Mouse (Mus musculus) adrenal gland, adult (tissue): ENCODE measurements around the gene Add2.

Experiments used
- DNase-seq, 2 experiments: peaks; one replicate each; pipeline ENCODE4 v3.0.0; 2022 to 2023; ENCODE audit warnings: low spot score in 1 of 2; ENCODE audit not compliant: inconsistent age in 2 of 2

Gene Add2

DNA sequence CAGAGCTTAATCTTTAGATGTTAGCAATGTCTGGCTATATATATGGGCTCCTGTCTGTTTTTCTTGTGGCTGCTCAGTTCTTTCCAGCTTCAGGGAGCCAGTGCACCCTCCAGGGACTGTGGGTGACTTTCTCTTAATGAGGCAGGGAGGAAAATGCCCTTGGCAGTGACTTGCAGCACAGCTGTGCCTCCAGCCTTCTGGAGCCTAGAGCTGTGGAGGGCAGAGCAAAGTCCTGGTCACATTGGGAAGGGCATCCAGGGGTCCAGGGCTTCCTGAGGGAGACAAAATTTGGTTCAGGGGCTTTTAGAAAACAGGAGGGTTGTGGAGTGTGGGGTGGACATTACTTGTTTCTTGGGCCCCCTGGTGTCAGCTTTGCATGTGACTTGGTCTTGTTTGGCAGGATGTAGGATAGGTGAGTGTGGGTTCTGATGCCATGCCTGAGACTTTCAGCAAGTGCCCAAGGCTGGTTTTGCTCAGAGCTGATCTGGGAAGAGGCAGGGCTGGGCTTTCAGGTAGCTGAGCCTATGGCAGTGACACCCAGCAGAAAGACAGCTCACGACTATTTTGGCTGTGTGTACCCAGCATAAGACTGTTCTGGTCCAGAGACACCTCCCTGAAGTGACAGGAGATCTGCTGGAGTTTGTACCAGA lies 50.0 kb downstream of the Add2 start:
- no peak for DNase-seq

DNA sequence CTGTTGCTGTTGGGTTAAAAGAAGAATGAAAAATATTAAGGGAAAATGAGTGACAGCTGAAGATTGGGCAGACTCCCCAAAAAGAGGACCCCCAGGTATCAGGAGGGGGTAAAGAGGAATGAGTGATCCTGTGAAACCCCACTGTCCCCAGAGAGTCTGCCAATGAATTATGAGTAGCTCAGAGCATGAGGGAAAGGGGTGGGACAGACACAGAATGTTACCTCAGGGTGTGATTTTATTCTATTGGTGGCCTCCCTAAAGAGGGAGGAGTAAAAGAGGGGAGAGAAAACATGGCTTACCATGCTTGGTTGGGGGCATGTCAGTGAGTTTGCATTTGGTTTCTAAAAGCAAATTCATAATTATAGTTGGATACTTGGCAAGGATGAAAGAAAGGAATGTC lies 50.8 kb downstream of the Add2 start:
- DNase-seq: no peak

DNA sequence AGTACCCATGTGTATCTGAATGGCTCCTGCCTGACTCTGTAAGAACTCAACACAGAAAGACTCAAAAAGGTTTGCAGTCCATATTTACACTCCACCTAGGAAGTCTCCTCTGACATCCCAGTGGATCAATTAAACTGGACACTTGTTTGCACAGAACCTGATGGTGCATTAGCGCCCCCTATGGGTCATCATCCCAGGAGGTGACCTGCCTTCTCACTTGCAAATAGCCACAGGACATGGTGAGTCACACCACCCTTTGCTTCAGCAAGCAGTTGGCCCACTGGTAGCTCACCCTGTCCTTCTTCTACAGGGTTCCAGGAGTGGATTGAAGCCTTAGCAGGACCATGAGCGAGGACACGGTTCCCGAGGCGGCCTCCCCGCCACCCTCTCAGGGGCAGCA lies 57.0 kb downstream of the Add2 start:
- peak; percentile 74 to 91 for DNase-seq

DNA sequence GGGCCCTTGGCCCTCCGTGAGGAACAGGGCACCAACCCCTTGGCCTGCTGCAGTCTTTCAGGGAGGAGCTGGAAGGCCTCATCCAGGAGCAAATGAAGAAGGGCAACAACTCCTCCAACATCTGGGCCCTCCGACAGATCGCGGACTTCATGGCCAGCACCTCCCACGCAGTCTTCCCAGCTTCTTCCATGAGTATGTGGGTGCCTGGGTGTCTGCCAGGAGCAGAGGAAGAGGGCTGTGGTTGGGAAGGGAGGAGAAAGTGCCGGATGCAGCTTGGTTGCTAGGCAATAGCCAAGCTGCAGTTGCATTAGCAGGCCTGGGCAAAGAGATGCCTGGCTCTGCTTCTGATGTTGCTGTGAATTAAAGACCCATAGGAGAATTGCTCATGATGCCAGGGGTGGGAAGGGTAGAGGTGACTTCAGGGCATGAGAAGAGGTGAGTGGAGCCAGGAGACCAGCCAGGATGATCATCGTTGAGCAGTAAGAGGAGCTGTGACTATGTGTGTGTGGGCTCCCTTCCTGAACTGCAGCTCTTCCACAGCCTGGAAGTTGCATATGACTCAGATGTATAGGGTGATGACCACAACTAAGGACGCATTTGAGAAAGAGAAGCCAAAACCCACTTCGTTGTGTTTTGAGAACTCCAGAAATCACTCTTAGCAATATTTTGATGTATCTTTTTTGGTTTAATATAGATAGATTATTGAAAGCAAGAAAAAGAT lies 58.5 kb downstream of the Add2 start:
- peak; percentile 20 to 44 for DNase-seq

DNA sequence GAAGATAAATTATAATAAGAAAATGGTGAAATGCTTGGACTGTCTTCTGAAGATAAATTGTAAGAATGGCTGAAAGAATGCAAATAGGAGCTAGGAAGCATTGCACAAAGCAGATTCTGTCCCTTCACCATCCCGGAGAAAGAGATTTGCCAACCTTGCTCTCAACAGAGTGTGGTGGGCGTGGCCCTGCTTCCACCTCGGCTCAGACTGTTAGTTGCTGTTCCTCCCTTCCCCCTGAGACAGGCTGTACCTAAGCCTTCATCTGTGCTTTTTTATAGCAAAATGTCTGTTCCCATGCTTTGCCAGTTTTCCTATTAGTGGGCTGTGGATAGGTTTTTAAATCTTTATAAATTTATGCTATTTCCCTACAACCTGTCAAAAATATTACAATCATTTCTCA lies 59.3 kb downstream of the Add2 start:
- no peak for DNase-seq

DNA sequence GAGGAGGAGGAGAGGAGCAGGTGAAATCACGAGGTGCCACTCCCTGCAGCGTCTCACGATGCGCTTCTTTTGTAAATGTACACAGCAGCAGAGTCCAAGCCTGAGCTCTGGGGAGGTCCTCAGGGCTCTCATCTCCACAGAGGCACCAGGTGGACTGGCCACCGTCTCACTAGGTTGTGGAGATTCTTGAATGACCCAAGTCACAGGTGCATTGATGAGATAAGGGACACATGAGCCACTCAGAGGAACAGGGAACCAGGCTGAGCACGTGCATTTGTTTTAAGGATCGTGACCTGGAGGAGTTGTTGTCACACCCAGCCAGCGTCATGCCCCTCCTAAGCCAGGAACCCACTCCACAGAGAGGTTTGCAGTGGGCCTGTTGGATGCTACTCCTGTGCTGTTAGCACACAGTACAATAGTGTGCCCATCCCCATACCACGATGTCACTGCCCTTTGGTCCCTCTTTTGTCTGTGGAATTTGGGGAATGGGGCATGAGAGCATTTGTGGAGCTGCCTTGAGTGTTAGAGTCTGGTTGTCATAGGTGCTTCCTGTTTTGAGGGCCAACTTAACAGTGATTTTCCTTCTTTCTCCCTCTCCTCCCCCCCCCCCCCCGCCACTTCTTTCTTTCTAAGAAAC lies 65.8 kb downstream of the Add2 start:
- DNase-seq: no peak

DNA sequence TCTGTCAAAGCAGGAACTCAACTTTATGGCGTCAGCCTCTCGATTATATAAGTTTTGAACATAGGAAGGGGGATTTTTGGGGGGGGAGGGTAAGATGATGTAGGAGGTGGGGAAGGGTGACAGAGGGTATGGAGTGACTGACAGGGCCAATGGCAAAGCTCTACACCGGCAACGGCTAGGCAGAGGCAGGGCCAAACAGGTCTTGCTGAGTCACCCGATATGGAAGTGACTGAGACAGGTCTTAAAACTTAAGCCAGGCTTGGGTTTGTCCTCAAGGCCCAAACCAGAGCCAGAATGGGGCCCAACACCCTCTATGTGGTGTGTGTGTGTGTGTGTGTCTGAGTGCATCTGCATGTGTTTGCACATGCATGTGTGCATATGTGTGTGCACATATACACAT lies 67.0 kb downstream of the Add2 start:
- DNase-seq: no peak

DNA sequence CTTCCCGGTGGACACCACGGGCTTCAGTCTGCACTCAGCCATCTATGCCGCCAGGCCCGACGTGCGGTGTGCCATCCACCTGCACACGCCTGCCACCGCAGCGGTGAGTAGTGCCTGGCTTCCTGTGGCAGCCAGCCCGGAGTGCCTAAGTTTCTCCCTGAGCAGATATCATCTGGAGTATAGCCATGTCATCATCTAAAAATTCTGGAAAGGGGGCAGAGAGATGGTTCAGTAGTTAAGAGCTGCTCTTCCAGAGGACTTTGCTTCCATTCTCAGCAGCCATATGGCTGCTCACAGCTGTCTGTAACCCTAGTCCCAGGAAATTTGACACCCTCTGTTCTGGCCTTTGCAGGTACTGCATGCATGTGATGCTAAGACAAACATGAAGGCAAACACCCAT lies 68.3 kb downstream of the Add2 start:
- DNase-seq: no peak

DNA sequence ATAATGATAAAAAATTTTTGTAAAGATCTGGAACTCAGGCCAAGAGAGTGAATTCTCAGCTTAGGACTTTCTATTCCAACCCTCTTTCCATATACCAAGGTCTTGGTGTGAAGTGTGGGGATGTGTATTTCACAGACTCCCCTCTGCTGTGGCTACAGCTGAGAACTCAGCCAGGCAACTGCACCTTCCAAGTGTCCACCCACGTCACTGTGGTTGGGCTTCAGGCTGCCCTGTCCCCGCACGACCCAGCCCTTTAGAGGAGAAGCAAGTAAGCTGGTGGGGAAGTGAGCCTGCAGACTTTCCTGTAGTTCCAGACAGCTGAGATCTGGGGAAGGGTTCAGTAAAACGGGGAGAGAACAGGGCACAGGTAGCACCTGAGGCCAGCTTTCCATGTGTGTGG lies 68.7 kb downstream of the Add2 start:
- DNase-seq: no peak

DNA sequence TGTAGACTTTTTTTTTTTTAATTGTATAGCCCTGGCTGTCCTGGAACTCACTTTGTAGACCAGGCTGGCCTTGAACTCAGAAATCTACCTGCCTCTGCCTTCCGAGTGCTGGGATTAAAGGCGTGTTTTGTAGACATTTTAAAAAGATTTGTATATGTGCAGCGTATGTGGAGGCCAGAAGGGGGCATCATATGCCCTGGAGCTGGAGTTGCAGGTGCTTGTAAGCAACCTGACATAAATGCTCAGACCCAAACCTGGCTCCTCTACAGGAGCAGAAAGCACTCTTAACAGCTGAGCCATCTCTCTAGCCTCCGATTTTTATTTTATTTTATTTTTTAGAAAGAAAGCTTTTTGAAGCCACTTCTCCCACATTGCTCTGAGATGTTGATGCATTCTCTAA lies 70.5 kb downstream of the Add2 start:
- DNase-seq: no peak

DNA sequence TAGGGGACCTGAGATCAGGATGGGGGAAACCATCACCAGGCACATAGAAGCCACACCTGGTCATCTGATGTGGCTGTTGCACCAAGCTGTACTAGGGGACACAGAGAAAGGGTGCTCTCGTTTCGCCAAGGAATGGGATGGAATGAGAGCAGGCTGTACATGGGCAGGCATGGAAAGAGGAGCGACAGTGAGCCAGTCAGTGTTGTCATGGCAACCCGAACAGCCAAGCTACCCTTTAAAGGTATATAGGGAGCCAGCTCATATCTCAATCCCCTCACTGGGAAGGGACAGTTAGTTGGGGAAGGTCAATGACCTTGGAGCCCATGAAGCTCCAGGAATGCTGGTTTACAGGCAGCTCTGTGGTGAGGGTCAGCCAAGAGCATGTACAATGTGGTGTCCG lies 73.0 kb downstream of the Add2 start:
- no peak for DNase-seq

DNA sequence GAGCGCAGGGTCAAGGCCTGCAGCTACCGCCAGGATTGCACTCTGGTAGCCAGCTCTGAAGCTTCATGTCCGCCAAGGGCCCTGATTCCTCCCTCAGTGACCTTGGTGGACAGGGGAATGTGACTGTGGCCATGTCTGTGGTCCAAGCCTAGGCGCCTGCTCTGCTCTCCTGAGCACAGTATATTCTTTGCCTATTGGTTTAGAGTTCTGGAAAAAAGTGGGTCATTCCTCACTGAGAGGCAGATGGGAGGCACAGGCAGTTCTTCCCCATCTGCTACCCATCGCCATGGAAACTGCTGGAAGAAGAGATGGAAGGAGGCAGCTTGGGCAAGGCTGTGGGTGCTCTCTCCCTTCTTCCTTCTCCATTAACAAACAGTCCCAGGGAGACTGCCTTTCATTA lies 74.4 kb downstream of the Add2 start:
- no peak for DNase-seq

DNA sequence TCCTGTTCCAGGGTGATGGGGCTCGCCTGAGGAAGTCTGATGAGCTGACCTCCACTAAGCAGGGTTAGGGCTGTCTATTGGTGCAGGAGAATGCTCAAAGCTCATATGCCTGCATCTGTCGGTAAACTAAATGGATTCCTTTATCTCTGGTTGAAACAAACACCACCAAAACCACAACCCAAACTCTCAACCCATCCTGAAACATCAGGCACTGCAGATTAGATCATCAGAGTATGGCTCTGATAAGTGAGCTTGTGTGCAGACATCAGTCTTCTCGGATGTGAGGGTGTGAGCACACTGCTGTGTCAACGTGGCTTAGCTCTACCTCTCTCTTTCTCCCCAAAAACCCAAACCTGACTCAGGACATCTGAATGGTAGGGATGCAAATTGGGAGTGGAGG lies 75.1 kb downstream of the Add2 start:
- no peak for DNase-seq

DNA sequence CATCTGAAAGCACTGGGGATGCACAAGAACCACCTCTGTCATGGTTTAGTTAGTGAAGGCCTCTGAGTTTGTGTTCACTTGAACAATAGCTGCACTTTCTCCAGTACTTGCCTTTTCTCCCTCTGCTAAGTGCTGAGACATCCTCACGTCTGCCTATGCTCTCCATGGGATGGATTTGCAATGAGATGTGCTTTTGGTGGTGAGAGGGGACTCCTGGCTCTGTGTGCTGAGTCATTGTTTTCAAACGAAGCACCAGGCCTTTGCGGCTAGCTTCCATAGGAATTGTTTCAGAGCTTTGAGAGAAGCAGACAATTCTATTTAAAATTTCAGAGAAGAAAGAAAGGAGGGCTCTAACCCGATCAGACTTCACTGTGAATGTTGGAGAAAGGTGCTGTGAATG lies 76.2 kb downstream of the Add2 start:
- no peak for DNase-seq

DNA sequence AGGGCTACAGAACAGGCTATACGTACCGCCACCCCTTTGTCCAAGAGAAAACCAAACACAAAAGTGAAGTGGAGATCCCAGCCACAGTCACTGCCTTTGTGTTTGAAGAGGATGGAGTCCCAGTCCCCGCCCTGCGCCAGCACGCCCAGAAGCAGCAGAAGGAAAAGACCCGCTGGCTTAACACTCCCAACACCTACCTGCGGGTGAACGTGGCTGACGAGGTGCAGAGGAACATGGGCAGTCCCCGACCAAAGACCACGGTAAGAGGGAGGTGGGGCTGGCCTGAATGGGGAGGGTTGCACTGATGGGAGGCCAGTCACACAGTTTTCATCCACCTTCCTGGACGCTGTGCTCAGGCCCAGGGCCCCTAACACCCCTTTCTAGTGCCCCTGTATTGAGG lies 77.6 kb downstream of the Add2 start:
- DNase-seq: no peak

DNA sequence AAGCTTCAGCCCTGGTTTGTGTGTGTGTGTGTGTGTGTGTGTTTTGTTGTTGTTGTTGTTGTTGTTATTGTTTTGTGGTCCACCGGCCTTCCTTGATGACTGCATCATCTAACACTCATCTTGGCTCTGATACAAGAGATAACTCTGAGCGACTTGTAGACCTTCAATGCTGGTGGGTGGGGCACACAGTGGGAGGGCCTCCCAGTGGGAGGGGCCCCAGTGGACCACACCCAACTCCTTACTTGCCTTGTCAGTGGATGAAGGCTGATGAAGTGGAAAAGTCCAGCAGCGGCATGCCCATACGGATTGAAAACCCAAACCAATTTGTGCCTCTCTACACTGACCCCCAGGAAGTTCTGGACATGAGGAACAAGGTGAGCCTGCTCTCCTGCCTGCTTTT lies 78.6 kb downstream of the Add2 start:
- no peak for DNase-seq

DNA sequence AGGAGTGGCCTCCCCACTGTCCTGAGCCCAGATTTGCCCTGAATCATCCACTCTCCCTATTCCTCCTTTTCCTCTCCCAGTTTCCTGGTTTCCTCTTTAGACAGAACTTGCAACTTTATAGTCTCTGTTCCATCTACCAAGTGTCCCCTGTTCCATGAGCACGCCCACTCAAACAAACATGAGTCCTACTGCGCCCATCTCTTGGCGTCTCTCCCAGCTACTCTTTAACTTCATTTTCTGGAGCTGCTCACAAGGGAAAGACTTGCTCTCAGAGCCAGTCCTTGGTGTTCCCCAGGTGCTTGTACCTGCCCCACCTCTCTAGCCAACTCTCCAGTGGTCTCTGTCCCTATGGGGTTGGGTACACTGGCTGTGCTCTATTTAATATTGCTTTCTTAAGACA lies 87.4 kb downstream of the Add2 start:
- DNase-seq: no peak

DNA sequence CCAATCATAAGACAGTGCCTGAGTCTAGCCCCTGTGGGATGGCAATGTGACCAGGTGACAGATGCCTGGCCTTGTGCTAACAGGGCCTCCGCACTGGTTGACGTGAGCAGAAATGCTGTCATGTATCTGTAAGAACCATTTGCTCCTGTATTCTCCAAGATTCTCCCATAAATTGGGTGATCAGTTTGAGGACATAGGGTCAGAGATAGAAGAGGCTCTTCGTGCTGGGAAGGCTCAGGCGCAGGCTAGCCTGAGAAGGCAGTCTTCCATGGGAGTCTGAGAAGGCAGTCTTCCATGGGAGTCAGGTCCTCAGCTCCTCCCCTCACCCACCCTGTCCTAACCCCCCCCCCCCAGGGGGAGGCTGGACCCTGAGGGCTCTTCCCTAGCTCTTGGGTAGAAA lies 94.6 kb downstream of the Add2 start:
- no peak for DNase-seq

DNA sequence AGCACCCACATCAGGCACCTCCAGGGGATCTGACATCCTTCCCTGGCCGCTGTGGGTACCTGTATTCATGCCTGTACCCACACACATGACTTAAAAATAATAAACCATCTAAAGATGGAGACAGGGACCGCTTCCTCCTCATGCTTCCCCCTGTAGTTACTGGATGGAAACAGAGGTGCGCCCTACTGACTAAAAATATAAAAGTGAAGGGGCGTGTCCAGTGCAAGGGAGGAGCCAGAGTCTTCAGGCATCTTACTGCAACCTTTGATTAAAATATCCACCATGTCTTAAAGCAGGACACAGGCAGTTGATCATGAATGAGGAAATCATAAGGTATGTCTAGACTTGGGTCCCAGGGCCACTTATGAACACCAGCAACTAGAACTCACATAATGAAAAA lies 97.3 kb downstream of the Add2 start:
- DNase-seq: no peak

DNA sequence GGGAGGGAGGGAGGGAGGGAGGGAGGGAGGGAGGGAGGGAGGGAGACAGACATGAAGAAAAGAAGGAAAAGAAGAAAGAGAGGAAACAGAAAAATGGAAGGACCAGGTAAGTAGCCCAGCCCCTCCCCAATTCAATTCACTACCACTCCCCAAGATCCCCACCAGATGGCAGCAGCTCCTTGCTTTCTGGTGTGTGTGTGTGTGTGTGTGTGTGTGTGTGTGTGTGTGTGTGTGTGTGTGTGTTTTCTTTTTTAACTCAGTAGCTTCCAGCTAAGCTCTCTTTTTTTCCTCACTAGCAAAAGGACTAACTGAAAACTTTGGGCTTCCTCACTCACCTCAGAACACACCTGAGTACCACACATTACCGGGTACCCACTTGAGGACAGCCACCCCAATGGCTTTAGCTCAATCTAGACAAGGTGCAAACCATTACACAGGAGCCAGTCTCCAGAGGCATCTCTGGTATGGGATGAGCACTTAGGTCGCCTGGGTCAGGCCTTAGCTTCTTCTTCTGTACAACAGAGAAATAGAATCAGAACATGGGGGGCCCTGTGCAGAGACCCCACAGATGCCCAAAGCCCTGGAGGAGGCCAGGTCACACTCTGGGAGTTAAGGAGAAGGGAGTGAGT lies 98.6 kb downstream of the Add2 start:
- peak; percentile 30 to 78 for DNase-seq

DNA sequence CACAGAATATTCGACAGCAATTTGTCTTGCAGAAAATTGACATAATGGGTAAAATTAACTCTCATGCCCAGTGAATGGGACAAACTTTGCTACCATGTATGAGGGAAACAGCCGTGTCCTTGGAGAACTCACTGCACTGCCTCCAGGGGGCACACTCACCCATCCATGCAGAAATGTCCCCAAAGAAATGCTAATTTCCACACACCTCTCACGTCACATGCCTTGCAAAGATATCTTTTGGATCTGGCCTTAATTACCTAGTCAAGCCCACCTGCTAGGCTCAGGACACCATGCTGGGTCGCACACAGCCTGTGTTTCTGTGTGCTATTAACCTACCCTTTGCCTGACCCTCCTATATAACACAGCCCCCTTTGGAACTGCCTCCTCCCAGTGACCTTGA lies 100.0 kb downstream of the Add2 start:
- DNase-seq: peak; percentile 27 to 70

DNA sequence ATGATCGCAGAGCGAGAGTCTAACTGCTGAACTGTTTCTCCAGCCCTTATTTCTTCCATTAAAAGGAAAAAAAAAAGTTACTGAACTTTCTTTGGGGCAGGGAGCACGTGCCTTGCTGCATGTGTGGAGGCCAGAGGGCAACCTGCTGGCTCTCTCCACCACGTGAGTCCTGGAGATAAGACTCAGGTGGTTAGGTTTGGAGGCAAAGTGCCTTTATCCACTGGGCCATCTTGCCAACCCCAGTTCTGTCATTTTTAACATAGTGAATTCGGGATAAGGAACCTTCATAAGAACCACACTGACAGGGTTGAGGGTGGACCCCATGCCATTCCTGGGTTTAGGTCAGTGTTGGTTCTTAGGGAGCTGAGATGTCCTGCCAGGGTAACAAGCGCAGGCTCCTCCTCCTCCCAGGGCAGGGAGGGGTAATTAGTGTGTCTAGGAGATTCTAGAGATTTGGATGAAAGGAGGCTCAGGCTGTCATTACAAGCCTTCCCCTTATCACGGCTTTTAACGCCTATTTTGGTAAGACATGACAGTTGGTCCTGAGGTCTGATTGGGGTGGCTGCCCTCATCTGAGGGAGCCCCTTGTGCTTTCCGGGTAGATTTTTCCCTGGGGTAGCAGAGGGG lies 101.5 kb downstream of the Add2 start:
- no peak for DNase-seq
